Mouse (Mus musculus) lung, postnatal 0 days (tissue): ENCODE measurements around the gene Olfr172.

Source experiments
- CTCF ChIP-seq: IDR thresholded peaks from 2 replicates; pipeline ENCODE4 v1.5.1; 2016; ENCODE audit warnings: antibody characterized with exemption, mild to moderate bottlenecking
- EP300 ChIP-seq: IDR thresholded peaks from 2 replicates; pipeline ENCODE4 v1.6.1; 2016; ENCODE audit warnings: antibody characterized with exemption, mild to moderate bottlenecking, control low read depth

DNA sequence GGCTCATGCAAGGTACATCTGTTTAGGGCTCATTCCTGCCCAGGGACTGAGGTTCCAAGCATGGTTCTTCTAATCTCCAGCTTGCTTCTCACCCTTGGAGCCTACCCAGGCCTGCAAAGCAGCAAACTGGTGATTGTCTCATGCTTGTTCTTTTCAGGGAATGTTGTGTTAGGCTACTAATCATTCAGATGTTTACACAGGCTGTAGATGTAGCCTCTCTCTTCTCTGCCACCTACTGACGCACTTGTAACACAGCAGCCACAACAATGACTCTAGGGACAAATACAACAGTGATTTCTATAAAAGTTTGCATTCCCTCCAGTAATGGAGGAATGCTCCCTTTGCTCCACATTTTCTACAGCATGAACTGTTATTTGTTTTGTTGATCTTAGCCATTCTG lies 11.7 kb downstream of the Olfr172 start:
- TF ChIP-seq CTCF = peak; percentile 73
- no peak for TF ChIP-seq EP300
